Mouse (Mus musculus) ES-Bruce4 (cell line): ENCODE results near the gene Gm48551. TPM values are rescaled to one million over a fixed set of nuclear protein-coding genes. Genes with fewer than 3 reads are reported as not detected.

Experiments
- H3K27ac ChIP-seq: 2 replicates; pipeline ENCODE4 v1.5.1; 2012; ENCODE audit warnings: low read length, inconsistent platforms; ENCODE audit not compliant: insufficient read depth
- H3K27me3 ChIP-seq: 2 replicates; pipeline ENCODE4 v1.6.1; 2012; ENCODE audit warnings: mild to moderate bottlenecking, low read length, inconsistent platforms; ENCODE audit not compliant: control insufficient read depth, poor library complexity, insufficient read depth, severe bottlenecking
- H3K36me3 ChIP-seq: 2 replicates; pipeline ENCODE4 v1.6.1; 2012; ENCODE audit warnings: inconsistent platforms, mild to moderate bottlenecking, low read length, moderate library complexity; ENCODE audit not compliant: control insufficient read depth, poor library complexity, insufficient read depth, severe bottlenecking
- H3K4me1 ChIP-seq: one replicate; pipeline ENCODE4 v1.8.1; 2011; ENCODE audit warnings: low read length; ENCODE audit not compliant: control insufficient read depth, insufficient read depth
- H3K4me3 ChIP-seq: 2 replicates; pipeline ENCODE4 v1.5.1; 2011; ENCODE audit warnings: low read depth, mild to moderate bottlenecking, low read length
- H3K9ac ChIP-seq: 2 replicates; pipeline ENCODE4 v1.6.1; 2012; ENCODE audit warnings: low read depth, mild to moderate bottlenecking, inconsistent platforms; ENCODE audit not compliant: poor library complexity, severe bottlenecking
- H3K9me3 ChIP-seq: replicated peaks from 2 replicates; pipeline ENCODE4 v1.6.1; 2012; ENCODE audit warnings: mild to moderate bottlenecking, low read length, inconsistent platforms; ENCODE audit not compliant: control insufficient read depth, poor library complexity, insufficient read depth, severe bottlenecking
- CTCF ChIP-seq: IDR thresholded peaks from one replicate; pipeline ENCODE4 v1.8.1; 2011; ENCODE audit warnings: low read depth, low read length
- EP300 ChIP-seq: IDR thresholded peaks from 2 replicates; pipeline ENCODE4 v1.6.1; 2011; ENCODE audit warnings: low read depth, low read length; ENCODE audit not compliant: insufficient read depth
- POLR2A ChIP-seq: IDR thresholded peaks from one replicate; pipeline ENCODE4 v1.8.1; 2011; ENCODE audit warnings: low read length; ENCODE audit not compliant: insufficient read depth
- polyA plus RNA-seq: library from polyadenylated mRNA; stranded (reverse); fragments of >200 nt; gene quantifications from 2 replicates; pipeline ENCODE4 v1.2.4, GENCODE M21; 2011; ENCODE audit warnings: low read depth; ENCODE audit not compliant: missing spikeins, insufficient read depth, insufficient read length

Gene Gm48551
- polyA plus RNA-seq, 1 experiment: 1.5 TPM

DNA sequence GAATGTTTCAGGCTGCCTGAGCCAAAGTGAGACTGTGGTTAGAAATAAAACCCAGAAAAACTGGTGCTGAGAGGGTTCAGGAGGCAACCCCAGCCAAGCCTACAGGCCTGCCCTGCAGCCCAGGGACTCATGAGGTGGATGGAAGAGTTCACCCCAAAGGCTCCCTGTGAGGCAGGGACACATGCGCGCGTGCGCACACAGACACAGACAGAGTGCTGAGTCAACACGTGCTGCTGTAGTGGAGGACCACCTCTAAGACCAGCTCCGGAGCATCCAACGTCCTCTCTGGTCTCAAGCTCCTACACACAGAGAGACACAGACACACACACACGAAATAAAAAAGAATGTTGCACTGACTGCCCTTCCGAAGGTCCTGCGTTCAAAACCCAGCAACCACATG, 8.9 kb upstream of the Gm48551 start:
- H3K27ac ChIP-seq: no peak overlapping the region
- no peak overlapping the region for H3K4me3 ChIP-seq
- peaks cover 2% of the 10 kb centered on the region; the same call in 1 of the 2 replicates for H3K36me3 ChIP-seq
- H3K27me3 ChIP-seq: no peaks in the 10 kb centered on the region
- no peaks in the 10 kb centered on the region for H3K9me3 ChIP-seq
- no peaks in the 10 kb centered on the region for H3K4me1 ChIP-seq
- H3K9ac ChIP-seq: no peak overlapping the region
- TF ChIP-seq EP300 (no peak), CTCF (no peak), POLR2A (no peak)

- Histone ChIP-seq H3K4me3 (peak overlapping the region; percentile 97), H3K36me3 (no peaks in the 10 kb centered on the region), H3K4me1 (no peaks in the 10 kb centered on the region), H3K27me3 (no peaks in the 10 kb centered on the region), H3K27ac (peak overlapping the region; percentile 29; the same call in 1 of the 2 replicates), H3K9ac (peak overlapping the region; percentile 93; the same call in 1 of the 2 replicates), H3K9me3 (no peaks in the 10 kb centered on the region)
- TF ChIP-seq EP300: no peak
- peak; percentile 57 for TF ChIP-seq CTCF
Observed at GRCm38 (mm10) chr10:81376561-81377361, 7.5 kb upstream of the Gm48551 start.

- no peaks in the 10 kb centered on the region for H3K4me1 ChIP-seq
- no peaks in the 10 kb centered on the region for H3K27me3 ChIP-seq
- H3K9me3 ChIP-seq: no peaks in the 10 kb centered on the region
- H3K36me3 ChIP-seq: no peaks in the 10 kb centered on the region
- 0 out of 2 replicates have a peak overlapping the region, but pooled peaks have one; percentile 29 for H3K27ac ChIP-seq
- H3K4me3 ChIP-seq: peak overlapping the region; percentile 97
- TF ChIP-seq EP300: no peak
- no peak for TF ChIP-seq CTCF
- TF ChIP-seq POLR2A: no peak
- peak overlapping the region; percentile 93 for H3K9ac ChIP-seq
Observed at GRCm38 (mm10) chr10:81377362-81377664, 7.0 kb upstream of the Gm48551 start.

DNA sequence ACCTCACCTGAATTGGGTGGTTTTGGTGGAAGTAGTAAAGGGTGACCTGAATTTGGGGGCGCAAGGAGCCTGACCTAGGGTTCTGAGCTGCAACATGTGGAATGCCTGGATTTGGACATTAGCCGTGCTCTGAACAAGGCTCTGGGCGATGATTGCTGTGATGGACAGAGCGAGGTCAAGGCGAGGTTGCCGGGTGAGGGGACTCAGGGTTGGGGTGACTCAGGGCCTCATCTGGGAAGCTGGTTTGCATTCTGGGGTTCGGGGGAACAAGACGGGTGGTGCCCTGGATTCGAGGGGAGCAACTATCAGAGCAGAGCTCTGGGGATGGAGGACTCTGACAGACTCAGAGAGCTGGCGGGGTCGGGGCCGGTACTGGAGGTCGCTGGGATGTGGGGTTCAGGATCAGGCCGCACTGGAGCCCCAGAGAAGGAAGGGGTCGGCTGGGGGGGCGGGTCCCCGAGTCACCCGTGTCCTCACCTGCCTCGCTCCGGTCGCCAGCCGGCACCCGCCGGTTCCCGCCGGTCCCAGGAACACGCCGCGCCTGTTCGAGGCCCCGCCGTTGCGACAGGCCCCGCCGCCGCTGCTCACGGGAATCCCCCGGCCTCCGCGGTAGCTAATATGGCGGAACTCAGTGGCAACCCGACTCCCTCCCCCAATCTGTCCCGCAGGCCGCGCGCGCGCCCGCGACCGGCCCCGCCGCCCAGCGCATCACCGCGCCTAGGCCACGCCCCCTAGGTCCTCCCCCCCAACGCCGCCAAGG, 6.3 kb upstream of the Gm48551 start, which contains the start of gene Fzr1:
Gene Fzr1 (minus strand): TSS at position 724 of the 760 bp plus-strand sequence.
- Histone ChIP-seq H3K27ac (peak within 1 kb of the TSS; percentile 58), H3K4me3 (peak within 1 kb of the TSS; percentile 97), H3K27me3 (no peaks in the 10 kb centered on the region), H3K9ac (peak within 1 kb of the TSS; percentile 93), H3K36me3 (no peaks in the 10 kb centered on the region), H3K9me3 (no peaks in the 10 kb centered on the region), H3K4me1 (no peaks in the 10 kb centered on the region)
- no peak for TF ChIP-seq EP300
- no peak for TF ChIP-seq CTCF
- no peak for TF ChIP-seq POLR2A

GRCm38 (mm10) chr10:81378553-81379182, 5.6 kb upstream of the Gm48551 start:
- Histone ChIP-seq H3K27me3 (no peaks in the 10 kb centered on the region), H3K4me3 (peak overlapping the region; percentile 97), H3K9ac (peak overlapping the region; percentile 74), H3K27ac (peak overlapping the region; percentile 58), H3K4me1 (no peaks in the 10 kb centered on the region), H3K9me3 (no peaks in the 10 kb centered on the region), H3K36me3 (no peaks in the 10 kb centered on the region)
- TF ChIP-seq CTCF (no peak), POLR2A (no peak), EP300 (no peak)
